20 mouse cellular contexts compared by ENCODE assay signal in genomic region chr9:77568789-77569506, GRCm38 (mm10). TPM values are rescaled to one million over a fixed set of nuclear protein-coding genes. Genes with fewer than 3 reads are reported as not detected.
A peak's percentile ranks its signal among the peaks of the same experiment; 100 is the strongest.
DNase-seq lines count a peak whose midpoint lies in the region; ATAC-seq and TF ChIP-seq lines count a peak whose summit lies in the region.
"Had no signal": no experiment of that assay in that cellular context is flagged by ENCODE, and none has a peak within 500 bp of the region (broad histone marks: within the 10 kb centered on the region; RNA-seq: fewer than 3 reads in every experiment).

No protein-coding gene starts in this region.

- H3K4me1 ChIP-seq in kidney, embryonic 16.5 days (ENCODE audit: insufficient read depth, low read length), result no peaks in the 10 kb centered on the region
- H3K4me1 ChIP-seq in forebrain, embryonic 13.5 days, result peaks cover 6% of the 10 kb centered on the region
- no peaks in the 10 kb centered on the region; the same call in 1 of the 2 replicates for H3K4me1 ChIP-seq in cerebellum, adult 2 months (ENCODE audit: control insufficient read depth, insufficient read depth, low read length)

- H3K27me3 ChIP-seq in kidney, embryonic 16.5 days (ENCODE audit: insufficient read depth, low read length), result no peaks in the 10 kb centered on the region
- no peaks in the 10 kb centered on the region for H3K27me3 ChIP-seq in forebrain, embryonic 13.5 days
- no peaks in the 10 kb centered on the region for H3K27me3 ChIP-seq in cerebellum, adult 2 months (ENCODE audit: control insufficient read depth, insufficient read depth, low read length)

- no peak overlapping the region for H3K4me3 ChIP-seq in kidney, embryonic 16.5 days (ENCODE audit: low read length)
- H3K4me3 ChIP-seq in forebrain, embryonic 13.5 days, result no peak overlapping the region
- H3K4me3 ChIP-seq in cerebellum, adult 2 months (replicated peaks; ENCODE audit: insufficient read depth, low read depth, low read length), result no peak overlapping the region

- TF ChIP-seq CTCF in brain, embryonic 14.5 days (IDR thresholded peaks at IDR 0.05; ENCODE audit: borderline replicate concordance, extremely low read depth, insufficient read depth, insufficient read length), result no peak
- no peak for TF ChIP-seq CTCF in cerebellum, adult 2 months (IDR thresholded peaks at IDR 0.05; ENCODE audit: borderline replicate concordance, insufficient read depth, low read depth, low read length)

- peak overlapping the region; percentile 20; the same call in 1 of the 2 replicates for H3K4me2 ChIP-seq in kidney, embryonic 16.5 days (replicated peaks; ENCODE audit: low read depth, low read length)
- peak overlapping the region; percentile 26; the same call in 1 of the 2 replicates for H3K4me2 ChIP-seq in forebrain, embryonic 13.5 days
- H3K4me2 ChIP-seq: heart, embryonic 11.5 days; hindbrain, embryonic 14.5 days; liver, embryonic 11.5 days had no signal

- no peaks in the 10 kb centered on the region for H3K36me3 ChIP-seq in kidney, embryonic 16.5 days (ENCODE audit: insufficient read depth, low read length)
- no peaks in the 10 kb centered on the region for H3K36me3 ChIP-seq in forebrain, embryonic 13.5 days (ENCODE audit: poor library complexity, severe bottlenecking)

- no peak overlapping the region for H3K27ac ChIP-seq in kidney, embryonic 16.5 days (ENCODE audit: low read length)
- H3K27ac ChIP-seq in forebrain, embryonic 13.5 days, result peak overlapping the region; percentile 36; the same call in 1 of the 2 replicates
- H3K27ac ChIP-seq in cerebellum, adult 2 months (ENCODE audit: insufficient read depth, low read length), result no peak overlapping the region
- H3K27ac ChIP-seq: hindbrain, embryonic 14.5 days had no signal

- no peak overlapping the region for H3K9ac ChIP-seq in kidney, embryonic 16.5 days (replicated peaks; ENCODE audit: low read length)
- H3K9ac ChIP-seq in forebrain, embryonic 13.5 days, result no peak overlapping the region
- H3K9ac ChIP-seq: hindbrain, embryonic 14.5 days had no signal

- peak; percentile 12; the same call in 1 of the 2 replicates for ATAC-seq in kidney, embryonic 16.5 days (ENCODE audit: low FRiP score, low TSS enrichment)
- peak; percentile 93 for ATAC-seq in forebrain, embryonic 13.5 days
- ATAC-seq: intestine, embryonic 16.5 days had no signal

- no peaks in the 10 kb centered on the region for H3K9me3 ChIP-seq in kidney, embryonic 16.5 days (ENCODE audit: low read length)
- H3K9me3 ChIP-seq in forebrain, embryonic 13.5 days (replicated peaks), result no peaks in the 10 kb centered on the region

- 38% methylated on average over 13 of the region's 13 CpGs for WGBS in kidney, embryonic 16.5 days
- WGBS in forebrain, embryonic 13.5 days, result 14% methylated on average over 13 of the region's 13 CpGs
- WGBS in cerebellum, adult 2 months, result 22% methylated on average over 13 of the region's 13 CpGs

- DNase-seq in kidney, postnatal 4 days, result no peak
- peak; percentile 89 for DNase-seq in brain, embryonic 14.5 days (ENCODE audit: low read depth)
- peak; percentile 39 for DNase-seq in retina, embryonic 14.5 days (ENCODE audit: low spot score)
- no peak for DNase-seq in cerebellum, postnatal 4 days (ENCODE audit: low spot score in 2 of 2)
- no peak for DNase-seq in cerebellum, adult 2 months
- DNase-seq: cerebellum, postnatal 10 days; embryo, embryonic 11 days; heart, postnatal 10 days; kidney, postnatal 36 days; lung, adult 18-20 months; lung, postnatal 14 days; right cerebral cortex, postnatal 14 days; spleen, adult 18-20 months; thymus, postnatal 36 days had no signal

- no peak for TF ChIP-seq POLR2A in brain, embryonic 14.5 days (IDR thresholded peaks at IDR 0.05; ENCODE audit: borderline replicate concordance, extremely low read depth, insufficient read depth, insufficient read length, poor library complexity, severe bottlenecking)
- no peak for TF ChIP-seq POLR2A in cerebellum, adult 2 months (IDR thresholded peaks at IDR 0.05; ENCODE audit: borderline replicate concordance, insufficient read depth, low read length)

RNA-seq across cellular contexts. Expression of gene Lrrc1, which starts 24.3 kb away (rescaled TPM):
- polyA plus RNA-seq in kidney, embryonic 16.5 days (2015; fragmentation: Nextera tagmentation; extraction: Ambion mirVana), result 23.2 and 23.3 TPM in 2 replicates
- polyA plus RNA-seq in brain, embryonic 14.5 days (2012; rRNA removed), result 17.8 and 20.1 TPM in 2 replicates
- 12.5 and 13.0 TPM in 2 replicates for polyA plus RNA-seq in forebrain, embryonic 13.5 days (2015; fragmentation: Nextera tagmentation; extraction: Ambion mirVana)
- polyA plus RNA-seq in cerebellum, adult 2 months (2012; rRNA removed), result 28.4 and 28.8 TPM in 2 replicates

Comparison
In these comparisons a context has a peak if more than half of its experiments do, and no peak if none do; other contexts are left out.
1. DNase-seq: peak in brain, embryonic 14.5 days (single experiment) and retina, embryonic 14.5 days (single experiment); none in kidney, postnatal 4 days (0 of 2), cerebellum, postnatal 4 days (0 of 2) and cerebellum, adult 2 months (0 of 2).